Mouse (Mus musculus): ENCODE results near the gene Cenpj. TPM values are rescaled to one million over a fixed set of nuclear protein-coding genes. Genes with fewer than 3 reads are reported as not detected.

Gene Cenpj
- polyA plus RNA-seq, 1 experiment from 2014 or later, result 13.3 TPM

DNA sequence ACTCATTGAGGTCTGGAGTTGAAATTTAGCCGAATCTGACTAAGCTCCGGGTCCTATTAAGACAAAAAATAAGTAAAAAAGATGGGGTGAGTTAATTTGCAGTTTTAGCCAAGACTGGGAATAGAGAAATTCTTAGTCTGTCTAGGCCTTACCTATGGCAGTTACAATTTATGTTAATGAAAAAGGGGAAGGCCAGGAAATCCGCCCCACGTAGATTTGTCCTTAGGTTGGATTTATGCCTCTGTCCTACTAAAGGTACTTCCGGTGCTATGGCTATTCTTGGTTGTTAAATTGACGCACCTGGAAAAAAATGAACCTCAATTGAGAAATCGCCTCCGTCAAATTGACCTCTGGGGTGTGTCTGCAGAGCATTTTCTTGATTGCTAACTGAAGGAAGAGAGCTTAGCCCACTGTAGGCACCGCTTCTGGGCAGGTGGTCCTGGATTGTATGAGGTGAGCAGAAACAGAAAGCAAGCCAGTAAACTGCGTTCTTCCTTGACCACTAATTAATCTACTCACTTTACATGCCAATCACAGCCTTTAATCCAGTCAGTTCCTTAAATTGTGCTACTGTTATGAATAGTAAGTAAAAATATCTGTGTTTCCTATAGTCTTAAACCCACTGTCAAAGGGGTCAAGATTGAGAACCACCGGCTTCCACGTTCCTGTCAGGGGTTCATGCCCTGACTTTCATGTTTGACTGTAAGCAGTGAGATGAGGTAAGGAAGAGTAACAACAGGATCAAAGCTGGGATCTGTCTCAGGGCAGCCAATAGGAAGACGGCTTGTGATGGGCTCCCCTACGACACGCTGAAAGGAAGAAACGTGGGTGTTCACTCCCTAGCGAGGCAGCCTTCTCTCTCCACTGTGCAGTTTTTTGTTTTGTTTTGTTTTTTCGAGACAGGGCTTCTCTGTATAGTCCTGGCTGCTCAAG is 1.0 kb upstream of the Cenpj start:
- WGBS, result 76% methylated on average over 18 of the region's 18 CpGs
- H3K27me3 ChIP-seq, result no peaks in the 10 kb centered on the region
- H3K36me3 ChIP-seq, result no peaks in the 10 kb centered on the region
- peak overlapping the region; percentile 71 for H3K4me2 ChIP-seq
- peak overlapping the region; percentile 75; the same call in 1 of the 2 replicates for H3K9ac ChIP-seq
- peaks cover 5% of the 10 kb centered on the region for H3K4me1 ChIP-seq
- no peak overlapping the region for H3K27ac ChIP-seq
- H3K4me3 ChIP-seq, result peak overlapping the region; percentile 57
- no peaks in the 10 kb centered on the region for H3K9me3 ChIP-seq
- no peak for ATAC-seq (ENCODE audit: insufficient number of reproducible peaks, insufficient read depth, low FRiP score, low TSS enrichment, low read depth)

- H3K27me3 ChIP-seq, result no peaks in the 10 kb centered on the region
- 74% methylated on average over 2 of the region's 2 CpGs for WGBS
- ATAC-seq (ENCODE audit: insufficient number of reproducible peaks, insufficient read depth, low FRiP score, low TSS enrichment, low read depth), result no peak
- peak overlapping the region; percentile 71 for H3K4me2 ChIP-seq
- H3K9ac ChIP-seq, result no peak overlapping the region
- peaks cover 9% of the 10 kb centered on the region; the same call in 1 of the 2 replicates for H3K4me1 ChIP-seq
- H3K4me3 ChIP-seq, result peak overlapping the region; percentile 79; the same call in 1 of the 2 replicates
- no peak overlapping the region for H3K27ac ChIP-seq
- H3K36me3 ChIP-seq, result no peaks in the 10 kb centered on the region
- no peaks in the 10 kb centered on the region for H3K9me3 ChIP-seq
Measured at GRCm38 (mm10) chr14:56572546-56572945, 2.7 kb downstream of the Cenpj start.

DNA sequence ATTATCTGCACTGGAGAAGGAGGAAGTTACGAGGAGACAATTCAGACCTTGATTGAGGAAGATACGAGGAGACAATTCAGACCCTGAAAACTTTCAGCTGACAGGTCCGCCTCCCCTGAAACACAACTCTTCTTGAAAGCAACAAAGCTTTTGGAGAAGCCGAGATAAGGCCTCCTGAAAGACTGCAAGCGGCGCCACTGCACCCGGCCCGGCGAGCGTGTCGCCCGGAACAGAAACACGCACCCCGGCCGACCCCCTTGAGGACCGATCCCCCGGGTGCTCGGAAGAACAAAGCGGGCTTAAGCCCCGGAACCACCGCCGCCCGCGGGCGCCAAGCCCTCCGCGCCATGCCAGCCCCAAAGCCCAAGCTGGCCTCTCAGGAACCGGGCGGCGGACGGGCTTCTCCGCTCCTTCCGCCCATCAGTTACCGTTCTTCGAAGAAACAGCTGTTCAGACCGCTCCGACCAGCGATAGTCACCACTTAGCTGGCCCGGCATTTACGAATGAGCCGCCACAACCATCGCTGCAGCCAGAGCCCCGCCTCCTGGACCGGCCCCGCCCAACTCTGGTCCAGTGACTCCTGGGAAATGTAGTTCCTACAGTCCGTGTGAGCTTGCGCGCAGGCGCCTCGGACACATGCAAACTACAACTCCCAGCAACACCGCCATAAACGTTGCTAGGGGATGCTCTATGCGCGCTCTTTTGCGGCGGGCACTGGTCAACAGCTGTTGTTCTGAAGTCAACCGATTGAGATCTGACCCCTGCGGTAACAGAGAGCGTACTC is 3.7 kb downstream of the Cenpj start:
- under 1% methylated on average over 59 of the region's 59 CpGs for WGBS
- peak overlapping the region; percentile 34; the same call in 1 of the 2 replicates for H3K27ac ChIP-seq
- H3K4me3 ChIP-seq, result peak overlapping the region; percentile 79
- no peaks in the 10 kb centered on the region for H3K27me3 ChIP-seq
- ATAC-seq (ENCODE audit: insufficient number of reproducible peaks, insufficient read depth, low FRiP score, low TSS enrichment, low read depth), result peak; percentile 97
- peak overlapping the region; percentile 71 for H3K4me2 ChIP-seq
- peak overlapping the region; percentile 81 for H3K9ac ChIP-seq
- peaks cover 9% of the 10 kb centered on the region; the same call in 1 of the 2 replicates for H3K4me1 ChIP-seq
- H3K36me3 ChIP-seq, result 0 out of 2 replicates have a peak, but pooled peaks cover 2% of the 10 kb centered on the region
- no peaks in the 10 kb centered on the region for H3K9me3 ChIP-seq

GRCm38 (mm10) chr14:56569041-56569440 is 6.2 kb downstream of the Cenpj start:
- no peak overlapping the region for H3K4me3 ChIP-seq
- 0 out of 2 replicates have a peak, but pooled peaks cover 9% of the 10 kb centered on the region for H3K36me3 ChIP-seq
- no peak overlapping the region for H3K4me2 ChIP-seq
- H3K9ac ChIP-seq, result no peak overlapping the region
- ATAC-seq (ENCODE audit: insufficient number of reproducible peaks, insufficient read depth, low FRiP score, low TSS enrichment, low read depth), result no peak
- H3K9me3 ChIP-seq, result no peaks in the 10 kb centered on the region
- no peaks in the 10 kb centered on the region for H3K27me3 ChIP-seq
- H3K4me1 ChIP-seq, result peaks cover 9% of the 10 kb centered on the region; the same call in 1 of the 2 replicates
- H3K27ac ChIP-seq, result no peak overlapping the region
- 71% methylated on average over 4 of the region's 4 CpGs for WGBS

- Histone ChIP-seq H3K4me2 (no peak overlapping the region), H3K27ac (no peak overlapping the region), H3K4me1 (peaks cover 7% of the 10 kb centered on the region; the same call in 1 of the 2 replicates), H3K27me3 (no peaks in the 10 kb centered on the region), H3K9ac (no peak overlapping the region), H3K9me3 (no peaks in the 10 kb centered on the region), H3K4me3 (no peak overlapping the region), H3K36me3 (peaks cover 19% of the 10 kb centered on the region; the same call in 1 of the 2 replicates)
- 76% methylated on average over 7 of the region's 7 CpGs for WGBS
- ATAC-seq (ENCODE audit: insufficient number of reproducible peaks, insufficient read depth, low FRiP score, low TSS enrichment, low read depth), result no peak
Measured at GRCm38 (mm10) chr14:56567476-56567875, 7.7 kb downstream of the Cenpj start.

DNA sequence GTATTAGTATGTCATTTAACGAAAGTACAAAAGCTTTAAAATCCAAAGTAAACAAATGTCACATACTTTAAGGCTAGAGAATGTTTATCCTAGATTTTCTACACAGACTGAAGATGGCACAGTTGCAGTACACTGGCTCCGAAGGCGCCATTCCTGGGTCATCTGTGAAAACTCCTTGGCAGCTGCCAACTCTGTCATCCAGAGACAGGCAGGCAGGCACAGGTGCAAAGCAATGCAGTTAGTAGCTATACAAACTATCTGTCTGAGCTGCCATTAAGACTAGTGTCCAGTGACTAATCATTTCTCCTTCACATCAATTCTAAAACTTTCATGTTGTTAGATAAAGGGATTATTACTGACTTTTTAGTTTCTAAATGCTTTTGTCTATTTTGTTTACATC is 16.1 kb downstream of the Cenpj start:
- WGBS, result 88% methylated on average over 3 of the region's 3 CpGs
- H3K27ac ChIP-seq, result no peak overlapping the region
- no peaks in the 10 kb centered on the region for H3K9me3 ChIP-seq
- H3K4me1 ChIP-seq, result no peaks in the 10 kb centered on the region
- no peak overlapping the region for H3K4me3 ChIP-seq
- no peak overlapping the region for H3K4me2 ChIP-seq
- H3K27me3 ChIP-seq, result no peaks in the 10 kb centered on the region
- ATAC-seq (ENCODE audit: insufficient number of reproducible peaks, insufficient read depth, low FRiP score, low TSS enrichment, low read depth), result no peak
- peaks cover 26% of the 10 kb centered on the region; the same call in 1 of the 2 replicates for H3K36me3 ChIP-seq
- H3K9ac ChIP-seq, result no peak overlapping the region

GRCm38 (mm10) chr14:56554716-56555115 is 20.5 kb downstream of the Cenpj start:
- peaks cover 45% of the 10 kb centered on the region for H3K36me3 ChIP-seq
- H3K4me3 ChIP-seq, result no peak overlapping the region
- H3K27ac ChIP-seq, result no peak overlapping the region
- H3K9ac ChIP-seq, result no peak overlapping the region
- no peaks in the 10 kb centered on the region for H3K4me1 ChIP-seq
- no peaks in the 10 kb centered on the region for H3K27me3 ChIP-seq
- H3K9me3 ChIP-seq, result no peaks in the 10 kb centered on the region
- H3K4me2 ChIP-seq, result no peak overlapping the region
- WGBS, result 87% methylated on average over 2 of the region's 2 CpGs
- no peak for ATAC-seq (ENCODE audit: insufficient number of reproducible peaks, insufficient read depth, low FRiP score, low TSS enrichment, low read depth)

DNA sequence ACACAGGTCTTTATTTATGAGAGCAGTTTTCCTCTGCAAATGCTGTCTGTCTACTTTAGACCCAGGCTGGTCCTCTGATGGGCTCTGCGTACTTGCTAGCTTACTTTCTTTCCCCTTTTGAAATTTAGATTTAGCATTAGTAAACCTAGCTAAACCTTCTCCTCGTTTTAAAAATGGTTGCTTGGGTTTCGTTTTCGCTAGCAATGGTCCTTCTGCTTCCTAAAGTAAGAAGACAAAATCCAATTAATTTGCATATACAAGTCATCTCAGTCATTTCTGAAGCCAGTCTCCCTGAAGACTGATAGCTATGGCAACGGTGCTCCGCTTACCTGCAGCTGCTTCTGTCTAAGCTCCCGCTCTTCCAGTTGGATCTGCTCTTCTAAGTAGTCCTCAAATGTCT is 21.9 kb downstream of the Cenpj start:
- peaks cover 40% of the 10 kb centered on the region for H3K36me3 ChIP-seq
- ATAC-seq (ENCODE audit: insufficient number of reproducible peaks, insufficient read depth, low FRiP score, low TSS enrichment, low read depth), result no peak
- no peak overlapping the region for H3K9ac ChIP-seq
- no peak overlapping the region for H3K4me2 ChIP-seq
- 94% methylated on average over 7 of the region's 7 CpGs for WGBS
- H3K4me3 ChIP-seq, result no peak overlapping the region
- no peaks in the 10 kb centered on the region for H3K9me3 ChIP-seq
- H3K27me3 ChIP-seq, result no peaks in the 10 kb centered on the region
- H3K4me1 ChIP-seq, result no peaks in the 10 kb centered on the region
- H3K27ac ChIP-seq, result no peak overlapping the region

DNA sequence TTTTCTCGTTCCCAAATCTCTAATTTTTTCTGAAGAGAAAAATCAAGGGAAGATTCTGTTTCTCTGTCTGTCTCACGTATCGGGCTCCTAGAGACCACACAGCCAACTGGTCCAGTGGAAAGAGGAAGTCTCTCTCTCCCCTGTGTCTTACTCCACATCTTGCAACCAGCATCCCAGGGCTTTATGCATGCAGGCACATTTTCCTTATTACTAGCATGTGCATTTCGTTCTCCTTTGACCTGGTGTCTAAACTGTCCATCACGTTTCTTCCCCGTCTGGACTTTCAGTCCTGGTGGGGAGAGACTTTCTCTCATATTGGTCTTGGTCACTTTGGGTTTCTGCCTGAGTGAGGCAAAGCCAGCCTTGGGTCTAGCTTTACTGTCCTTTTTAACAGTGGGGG is 22.3 kb downstream of the Cenpj start:
- no peaks in the 10 kb centered on the region for H3K4me1 ChIP-seq
- no peak overlapping the region for H3K9ac ChIP-seq
- H3K27ac ChIP-seq, result no peak overlapping the region
- WGBS, result 75% methylated on average over 6 of the region's 6 CpGs
- peaks cover 37% of the 10 kb centered on the region for H3K36me3 ChIP-seq
- H3K9me3 ChIP-seq, result no peaks in the 10 kb centered on the region
- H3K4me3 ChIP-seq, result no peak overlapping the region
- ATAC-seq (ENCODE audit: insufficient number of reproducible peaks, insufficient read depth, low FRiP score, low TSS enrichment, low read depth), result no peak
- no peaks in the 10 kb centered on the region for H3K27me3 ChIP-seq
- H3K4me2 ChIP-seq, result no peak overlapping the region

DNA sequence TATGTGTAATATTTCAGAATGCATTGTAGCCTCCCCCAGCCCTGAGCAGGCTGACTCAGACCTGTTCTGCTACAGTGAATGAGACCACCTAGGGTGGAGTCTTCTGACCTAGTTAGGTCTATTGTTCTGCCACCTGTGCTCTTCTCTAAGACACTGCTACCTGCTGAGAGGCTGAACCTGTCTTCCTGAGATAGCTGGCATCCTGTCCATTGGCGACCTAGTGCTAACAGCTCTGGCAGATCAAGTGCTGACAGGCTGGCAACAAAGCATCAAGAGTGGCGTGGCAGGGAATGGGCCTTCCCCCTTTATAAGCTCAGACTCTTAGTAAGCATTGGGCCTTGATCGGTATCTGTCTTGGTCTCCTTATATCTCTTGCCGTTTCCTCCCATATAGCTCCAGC is 24.3 kb downstream of the Cenpj start:
- Histone ChIP-seq H3K36me3 (peaks cover 38% of the 10 kb centered on the region), H3K9me3 (no peaks in the 10 kb centered on the region), H3K4me2 (no peak overlapping the region), H3K27ac (no peak overlapping the region), H3K9ac (no peak overlapping the region), H3K4me1 (no peaks in the 10 kb centered on the region), H3K27me3 (no peaks in the 10 kb centered on the region), H3K4me3 (no peak overlapping the region)
- 89% methylated on average over 4 of the region's 4 CpGs for WGBS
- no peak for ATAC-seq (ENCODE audit: insufficient number of reproducible peaks, insufficient read depth, low FRiP score, low TSS enrichment, low read depth)

DNA sequence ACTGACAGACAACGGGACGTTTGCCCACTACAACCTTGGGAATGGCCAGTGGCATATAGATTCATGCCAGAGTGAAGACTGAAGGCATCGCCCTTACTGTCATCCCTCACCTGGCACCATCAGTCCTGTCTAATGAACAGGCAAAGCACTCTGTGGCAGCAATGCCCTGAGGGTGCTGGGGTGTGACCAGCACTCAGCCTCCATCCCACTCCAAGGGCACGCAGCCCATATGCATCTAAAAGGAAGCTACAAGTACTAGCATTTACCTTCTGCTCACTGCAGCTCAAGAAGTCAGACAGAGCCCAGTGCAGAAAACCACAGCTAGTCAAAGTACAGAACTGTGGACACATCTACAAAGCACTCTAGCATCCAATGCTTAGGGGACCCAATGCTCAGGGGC is 29.7 kb downstream of the Cenpj start:
- Histone ChIP-seq H3K36me3 (peaks cover 16% of the 10 kb centered on the region), H3K9ac (no peak overlapping the region), H3K27me3 (no peaks in the 10 kb centered on the region), H3K4me3 (no peak overlapping the region), H3K4me2 (no peak overlapping the region), H3K4me1 (no peaks in the 10 kb centered on the region), H3K27ac (no peak overlapping the region), H3K9me3 (no peaks in the 10 kb centered on the region)
- no peak for ATAC-seq (ENCODE audit: insufficient number of reproducible peaks, insufficient read depth, low FRiP score, low TSS enrichment, low read depth)
- 88% methylated on average over 4 of the region's 4 CpGs for WGBS

Measured in embryonic facial prominence, embryonic 13.5 days (tissue).